8 mouse cellular contexts compared by ENCODE assay signal in genomic region chr15:8710146-8711006, GRCm38 (mm10). TPM values are rescaled to one million over a fixed set of nuclear protein-coding genes. Genes with fewer than 3 reads are reported as not detected.
A peak's percentile ranks its signal among the peaks of the same experiment; 100 is the strongest.
DNase-seq lines count a peak whose midpoint lies in the region; ATAC-seq and TF ChIP-seq lines count a peak whose summit lies in the region.

Gene Slc1a3, minus strand, starts transcription at chr15:8710764.

- TF ChIP-seq CTCF in C2C12 (IDR thresholded peaks at IDR 0.05; ENCODE audit: control insufficient read depth, insufficient read depth, insufficient read length) = no peak

- peak; percentile 23 for DNase-seq in adrenal gland, postnatal 25 days
- peak; percentile 85 for DNase-seq in embryonic facial prominence, embryonic 14.5 days (ENCODE audit: low spot score)
- DNase-seq in kidney, postnatal 25 days = peak; percentile 19 to 44
- DNase-seq in thymus, postnatal 4 days = peak; percentile 22

- no peaks in the 10 kb centered on the region for H3K36me3 ChIP-seq in C2C12 (ENCODE audit: control insufficient read depth, insufficient read depth)
- peaks cover 10% of the 10 kb centered on the region; the same call in 1 of the 2 replicates for H3K36me3 ChIP-seq in embryonic facial prominence, embryonic 14.5 days (ENCODE audit: control insufficient read depth, insufficient read depth, low read length)
- no peaks in the 10 kb centered on the region for H3K36me3 ChIP-seq in heart, embryonic 16.5 days (ENCODE audit: control insufficient read depth, insufficient read depth)
- no peaks in the 10 kb centered on the region for H3K36me3 ChIP-seq in liver, embryonic 16.5 days (ENCODE audit: control insufficient read depth, insufficient read depth)
- no peaks in the 10 kb centered on the region for H3K36me3 ChIP-seq in neural tube, embryonic 12.5 days

- peak; percentile 92 for ATAC-seq in embryonic facial prominence, embryonic 14.5 days (ENCODE audit: low read depth)
- peak; percentile 77 for ATAC-seq in heart, embryonic 16.5 days (replicated peaks; ENCODE audit: extremely low read depth, insufficient read depth, low FRiP score)
- 0 out of 2 replicates have a peak, but pooled peaks have one; percentile 48 for ATAC-seq in liver, embryonic 16.5 days (ENCODE audit: low read depth)
- peak; percentile 80 for ATAC-seq in neural tube, embryonic 12.5 days (ENCODE audit: low FRiP score, low read depth)

- H3K9me3 ChIP-seq in embryonic facial prominence, embryonic 14.5 days (ENCODE audit: control insufficient read depth, low read length) = no peaks in the 10 kb centered on the region
- no peaks in the 10 kb centered on the region for H3K9me3 ChIP-seq in heart, embryonic 16.5 days (replicated peaks; ENCODE audit: control insufficient read depth, low read length)
- no peaks in the 10 kb centered on the region for H3K9me3 ChIP-seq in liver, embryonic 16.5 days (replicated peaks; ENCODE audit: control insufficient read depth, low read length)
- H3K9me3 ChIP-seq in neural tube, embryonic 12.5 days = no peaks in the 10 kb centered on the region

- no peaks in the 10 kb centered on the region for H3K79me3 ChIP-seq in C2C12 (ENCODE audit: low read depth)

- H3K9ac ChIP-seq in embryonic facial prominence, embryonic 14.5 days (ENCODE audit: low read depth, low read length) = peak within 1 kb of the TSS; percentile 74
- peak within 1 kb of the TSS; percentile 82 for H3K9ac ChIP-seq in heart, embryonic 16.5 days (ENCODE audit: low read length)
- H3K9ac ChIP-seq in liver, embryonic 16.5 days (ENCODE audit: low read depth, low read length) = peak within 1 kb of the TSS; percentile 28
- H3K9ac ChIP-seq in neural tube, embryonic 12.5 days = peak within 1 kb of the TSS; percentile 48

- H3K4me2 ChIP-seq in embryonic facial prominence, embryonic 14.5 days (ENCODE audit: low read depth, low read length) = peak within 1 kb of the TSS; percentile 71
- H3K4me2 ChIP-seq in heart, embryonic 16.5 days (ENCODE audit: low read depth, low read length) = peak within 1 kb of the TSS; percentile 85
- peak within 1 kb of the TSS; percentile 85 for H3K4me2 ChIP-seq in liver, embryonic 16.5 days (ENCODE audit: low read depth, low read length)
- H3K4me2 ChIP-seq in neural tube, embryonic 12.5 days (replicated peaks) = peak within 1 kb of the TSS; percentile 77

- H3K4me3 ChIP-seq in C2C12 (ENCODE audit: insufficient read depth, poor library complexity, severe bottlenecking) = no peak within 1 kb of the TSS
- H3K4me3 ChIP-seq in embryonic facial prominence, embryonic 14.5 days (ENCODE audit: low read depth, low read length) = peak within 1 kb of the TSS; percentile 68
- H3K4me3 ChIP-seq in heart, embryonic 16.5 days (ENCODE audit: low read length) = peak within 1 kb of the TSS; percentile 80
- peak within 1 kb of the TSS; percentile 65 for H3K4me3 ChIP-seq in liver, embryonic 16.5 days (ENCODE audit: low read depth, low read length)
- H3K4me3 ChIP-seq in neural tube, embryonic 12.5 days = peak within 1 kb of the TSS; percentile 52

- peak within 1 kb of the TSS; percentile 40 for H3ac ChIP-seq in C2C12 (ENCODE audit: control insufficient read depth, insufficient read length, low read depth)

- no peaks in the 10 kb centered on the region for H3K27me3 ChIP-seq in C2C12 (ENCODE audit: control insufficient read depth, insufficient read depth, insufficient read length)
- no peaks in the 10 kb centered on the region for H3K27me3 ChIP-seq in embryonic facial prominence, embryonic 14.5 days (replicated peaks; ENCODE audit: control insufficient read depth, insufficient read depth, low read length)
- H3K27me3 ChIP-seq in heart, embryonic 16.5 days (ENCODE audit: control insufficient read depth, insufficient read depth, low read length) = no peaks in the 10 kb centered on the region
- H3K27me3 ChIP-seq in liver, embryonic 16.5 days (ENCODE audit: control insufficient read depth, insufficient read depth, low read depth, low read length) = peaks cover 11% of the 10 kb centered on the region
- peaks cover 5% of the 10 kb centered on the region; the same call in 1 of the 2 replicates for H3K27me3 ChIP-seq in neural tube, embryonic 12.5 days (replicated peaks)

- H3K4me1 ChIP-seq in embryonic facial prominence, embryonic 14.5 days (ENCODE audit: control insufficient read depth, insufficient read depth, low read length) = peaks cover 13% of the 10 kb centered on the region; the same call in 1 of the 2 replicates
- H3K4me1 ChIP-seq in heart, embryonic 16.5 days (ENCODE audit: control insufficient read depth, insufficient read depth, low read length) = peaks cover 6% of the 10 kb centered on the region; the same call in 1 of the 2 replicates
- peaks cover 3% of the 10 kb centered on the region for H3K4me1 ChIP-seq in liver, embryonic 16.5 days (ENCODE audit: control insufficient read depth, low read depth, low read length)
- no peaks in the 10 kb centered on the region; the same call in 1 of the 2 replicates for H3K4me1 ChIP-seq in neural tube, embryonic 12.5 days

- peak within 1 kb of the TSS; percentile 81 for H3K27ac ChIP-seq in embryonic facial prominence, embryonic 14.5 days (replicated peaks; ENCODE audit: low read depth, low read length)
- peak within 1 kb of the TSS; percentile 34; the same call in 1 of the 2 replicates for H3K27ac ChIP-seq in heart, embryonic 16.5 days (ENCODE audit: low read length)
- no peak within 1 kb of the TSS for H3K27ac ChIP-seq in liver, embryonic 16.5 days (ENCODE audit: low read length)
- H3K27ac ChIP-seq in neural tube, embryonic 12.5 days = no peak within 1 kb of the TSS

- WGBS in embryonic facial prominence, embryonic 14.5 days = under 1% methylated on average over 34 of the region's 34 CpGs
- WGBS in heart, embryonic 16.5 days = under 1% methylated on average over 34 of the region's 34 CpGs
- 1% methylated on average over 34 of the region's 34 CpGs for WGBS in liver, embryonic 16.5 days (ENCODE audit: insufficient replicate concordance)
- under 1% methylated on average over 34 of the region's 34 CpGs for WGBS in neural tube, embryonic 12.5 days

- no peaks in the 10 kb centered on the region for H3K79me2 ChIP-seq in C2C12 (ENCODE audit: control insufficient read depth, insufficient read depth)

TF ChIP-seq in C2C12, 6 proteins besides CTCF, POLR2A, EP300 and RAD21:
- TF ChIP-seq MYOG (IDR thresholded peaks at IDR 0.05; ENCODE audit: control insufficient read depth, extremely low read depth, insufficient read length) (no peak), MAX (IDR thresholded peaks at IDR 0.05) (no peak), FOSL1 (IDR thresholded peaks at IDR 0.05; ENCODE audit: insufficient read depth, low read length, poor library complexity, severe bottlenecking) (no peak), USF1 (IDR thresholded peaks at IDR 0.05; ENCODE audit: low read depth) (no peak), CEBPB (IDR thresholded peaks at IDR 0.05; ENCODE audit: low read depth) (no peak), MYOD1 (IDR thresholded peaks at IDR 0.05; ENCODE audit: control insufficient read depth, insufficient read length, low read depth) (no peak)
TF ChIP-seq in C2C12: peak in this region for 0.

RNA-seq across cellular contexts. Expression of gene Slc1a3, which starts in this region (rescaled TPM):
- polyA plus RNA-seq in C2C12 (2012; fragmentation: generic; extraction: Trizol) = 3.8 TPM
- total RNA-seq in adrenal gland, postnatal 25 days (2021) = 14.1 and 16.4 TPM in 2 replicates
- 32.8 and 36.5 TPM in 2 replicates for polyA plus RNA-seq in embryonic facial prominence, embryonic 14.5 days (2014; fragmentation: Nextera tagmentation; extraction: Ambion mirVana)
- 11.5 and 15.2 TPM in 2 replicates for polyA plus RNA-seq in heart, embryonic 16.5 days (2015; fragmentation: Nextera tagmentation; extraction: Ambion mirVana)
- 0.18 and 0.47 TPM in 2 replicates for polyA plus RNA-seq in liver, embryonic 16.5 days (2015; fragmentation: Nextera tagmentation; extraction: Ambion mirVana)
- polyA plus RNA-seq in neural tube, embryonic 12.5 days (2016; fragmentation: Nextera tagmentation; extraction: Ambion mirVana) = 83.3 and 85.3 TPM in 2 replicates

Comparison
In these comparisons a context has a peak if more than half of its experiments do, and no peak if none do; other contexts are left out.
1. Peak in ATAC-seq, H3K4me3 ChIP-seq, H3K9ac ChIP-seq and H3K4me2 ChIP-seq in liver, embryonic 16.5 days; RNA of the gene not detected or under 1 TPM.
2. DNase-seq: peak in every context shown above with its lines; median percentile 85 in embryonic facial prominence, embryonic 14.5 days; 32 in kidney, postnatal 25 days; 23 in adrenal gland, postnatal 25 days; 22 in thymus, postnatal 4 days.
3. H3K27ac ChIP-seq: peak in embryonic facial prominence, embryonic 14.5 days (single experiment) and heart, embryonic 16.5 days (single experiment); none in liver, embryonic 16.5 days (single experiment) and neural tube, embryonic 12.5 days (single experiment).
4. H3K9ac ChIP-seq: peak in every context shown above with its lines; median percentile 82 in heart, embryonic 16.5 days; 74 in embryonic facial prominence, embryonic 14.5 days; 48 in neural tube, embryonic 12.5 days; 28 in liver, embryonic 16.5 days.
5. Peak in every context shown above with its lines, with median percentiles within 50 percentile points of each other: ATAC-seq and H3K4me2 ChIP-seq.